Mouse (Mus musculus) bone marrow macrophage, adult 2 months (primary cell): ENCODE data around the gene Cct5.

Source experiments
- CTCF ChIP-seq: IDR thresholded peaks from 2 replicates; pipeline ENCODE4 v1.5.1; 2012; ENCODE audit warnings: low read depth, mild to moderate bottlenecking, low read length, moderate library complexity
- POLR2A ChIP-seq: IDR thresholded peaks from 2 replicates; pipeline ENCODE4 v1.6.1; 2012; ENCODE audit warnings: mild to moderate bottlenecking, low read depth, low read length, borderline replicate concordance

- TF ChIP-seq POLR2A (no peak), CTCF (no peak)
Observed at GRCm38 (mm10) chr15:31614666-31615065, 13.1 kb upstream of the Cct5 start.
